Mouse (Mus musculus) ES-E14 (cell line): Measurements from ENCODE around the gene Cdkn2d.

Experiments used
- CHD2 ChIP-seq: IDR thresholded peaks from 2 replicates; pipeline ENCODE4 v1.6.1; 2014; ENCODE audit warnings: mild to moderate bottlenecking, low read depth, low read length, inconsistent platforms
- HCFC1 ChIP-seq: IDR thresholded peaks from 2 replicates; pipeline ENCODE4 v1.6.1; 2012; ENCODE audit warnings: low read length, inconsistent platforms, borderline replicate concordance; ENCODE audit not compliant: insufficient read depth
- MAFK ChIP-seq: IDR thresholded peaks from 2 replicates; pipeline ENCODE4 v1.6.1; 2014; ENCODE audit warnings: mild to moderate bottlenecking, low read depth, low read length, inconsistent platforms; ENCODE audit not compliant: insufficient read depth
- ZC3H11A ChIP-seq: IDR thresholded peaks from 2 replicates; pipeline ENCODE4 v1.6.1; 2012; ENCODE audit warnings: low read depth, mild to moderate bottlenecking, inconsistent platforms, low read length, borderline replicate concordance

GRCm38 (mm10) chr9:21251116-21251735, 40.0 kb downstream of the Cdkn2d start:
- TF ChIP-seq ZC3H11A (no peak), CHD2 (no peak), MAFK (no peak), HCFC1 (no peak)
